Mouse (Mus musculus) heart, embryonic 16.5 days (tissue): Measurements from ENCODE around the gene Efna1. TPM values are rescaled to one million over a fixed set of nuclear protein-coding genes. Genes with fewer than 3 reads are reported as not detected.

ENCODE experiments used
- ATAC-seq: fragments of 200-750 bp; cut with Nextera tagmentation; replicated peaks from 2 replicates; pipeline ENCODE4 v1.8.0; 2017; ENCODE audit warnings: moderate number of reproducible peaks; ENCODE audit not compliant: insufficient read depth, low FRiP score; ENCODE audit errors: extremely low read depth
- H3K27ac ChIP-seq: fragments of 300-500 bp; sonication (generic); 2 replicates; pipeline ENCODE4 v1.5.1; 2014; ENCODE audit warnings: mild to moderate bottlenecking, low read length, control low read depth, moderate library complexity
- H3K27me3 ChIP-seq: fragments of 300-500 bp; sonication (generic); 2 replicates; pipeline ENCODE4 v1.6.1; 2014; ENCODE audit warnings: low read length, mixed read lengths; ENCODE audit not compliant: control insufficient read depth, insufficient read depth
- H3K36me3 ChIP-seq: fragments of 300-500 bp; sonication (generic); 2 replicates; pipeline ENCODE4 v1.6.1; 2014; ENCODE audit not compliant: control insufficient read depth, insufficient read depth
- H3K4me1 ChIP-seq: fragments of 300-500 bp; sonication (generic); 2 replicates; pipeline ENCODE4 v1.6.1; 2014; ENCODE audit warnings: low read length, mixed read lengths; ENCODE audit not compliant: control insufficient read depth, insufficient read depth
- H3K4me2 ChIP-seq: fragments of 300-500 bp; sonication (generic); 2 replicates; pipeline ENCODE4 v1.6.1; 2014; ENCODE audit warnings: low read depth, mild to moderate bottlenecking, control low read depth, low read length
- H3K4me3 ChIP-seq: fragments of 300-500 bp; sonication (generic); 2 replicates; pipeline ENCODE4 v1.5.1; 2014; ENCODE audit warnings: mild to moderate bottlenecking, control low read depth, low read length
- H3K9ac ChIP-seq: fragments of 300-500 bp; sonication (generic); 2 replicates; pipeline ENCODE4 v1.6.1; 2014; ENCODE audit warnings: low read length, control low read depth
- H3K9me3 ChIP-seq: fragments of 300-500 bp; sonication (generic); replicated peaks from 2 replicates; pipeline ENCODE4 v1.6.1; 2016; ENCODE audit warnings: low read length; ENCODE audit not compliant: control insufficient read depth
- WGBS: fragments of 180-500 bp; shearing (Covaris S2); extraction: QIAGEN DNeasy Blood & Tissue Kit; methylation state at CpG from one replicate; pipeline ENCODE4 v1.1.7; 2014; 5-methylcytosine and 5-hydroxymethylcytosine counted together
- polyA plus RNA-seq: library from polyadenylated mRNA; unstranded; fragments of >200 nt; fragmentation: Nextera tagmentation; extraction: Ambion mirVana; gene quantifications from 2 replicates; pipeline ENCODE4 v1.2.1, GENCODE M21; 2015

Efna1 gene
- polyA plus RNA-seq, 1 experiment from 2014 or later: 34.4 TPM

GRCm38 (mm10) chr3:89314791-89315190 is 33.8 kb upstream of the Efna1 start:
- no peaks in the 10 kb centered on the region for H3K9me3 ChIP-seq
- H3K4me3 ChIP-seq: peak overlapping the region; percentile 49; the same call in 1 of the 2 replicates
- peak overlapping the region; percentile 75 for H3K4me2 ChIP-seq
- H3K36me3 ChIP-seq: no peaks in the 10 kb centered on the region
- ATAC-seq: 0 out of 2 replicates have a peak, but pooled peaks have one; percentile 12
- peak overlapping the region; percentile 61 for H3K9ac ChIP-seq
- H3K27ac ChIP-seq: no peak overlapping the region
- 30% methylated on average over 2 of the region's 2 CpGs for WGBS
- H3K4me1 ChIP-seq: peaks cover 32% of the 10 kb centered on the region
- peaks cover 31% of the 10 kb centered on the region for H3K27me3 ChIP-seq

GRCm38 (mm10) chr3:89314340-89314739 is 33.4 kb upstream of the Efna1 start:
- WGBS: 51% methylated on average over 5 of the region's 5 CpGs

GRCm38 (mm10) chr3:89308089-89308488 is 27.1 kb upstream of the Efna1 start:
- Histone ChIP-seq H3K27ac (no peak overlapping the region), H3K27me3 (no peaks in the 10 kb centered on the region), H3K4me2 (no peak overlapping the region), H3K4me3 (no peak overlapping the region), H3K9me3 (no peaks in the 10 kb centered on the region), H3K36me3 (no peaks in the 10 kb centered on the region), H3K9ac (0 out of 2 replicates have a peak overlapping the region, but pooled peaks have one; percentile 29), H3K4me1 (no peaks in the 10 kb centered on the region)
- WGBS: 2% methylated on average over 9 of the region's 9 CpGs
- peak; percentile 59; the same call in 1 of the 2 replicates for ATAC-seq

More at GRCm38 (mm10) chr3:89314340-89314739, 33.4 kb upstream of the Efna1 start:
- H3K27ac ChIP-seq: no peak overlapping the region
- no peaks in the 10 kb centered on the region for H3K36me3 ChIP-seq
- H3K27me3 ChIP-seq: peaks cover 27% of the 10 kb centered on the region
- ATAC-seq: no peak
- no peak overlapping the region for H3K4me3 ChIP-seq
- H3K4me1 ChIP-seq: peaks cover 27% of the 10 kb centered on the region
- H3K4me2 ChIP-seq: no peak overlapping the region
- H3K9ac ChIP-seq: no peak overlapping the region
- H3K9me3 ChIP-seq: no peaks in the 10 kb centered on the region

- Histone ChIP-seq H3K9me3 (no peaks in the 10 kb centered on the region), H3K36me3 (no peaks in the 10 kb centered on the region), H3K4me3 (no peak overlapping the region), H3K4me2 (no peak overlapping the region), H3K27ac (no peak overlapping the region), H3K27me3 (no peaks in the 10 kb centered on the region), H3K9ac (no peak overlapping the region), H3K4me1 (no peaks in the 10 kb centered on the region)
- 65% methylated on average over 8 of the region's 8 CpGs for WGBS
- peak; percentile 18; the same call in 1 of the 2 replicates for ATAC-seq
Measured at GRCm38 (mm10) chr3:89305551-89306325, 24.8 kb upstream of the Efna1 start.

GRCm38 (mm10) chr3:89305105-89305504 is 24.2 kb upstream of the Efna1 start:
- Histone ChIP-seq H3K27ac (no peak overlapping the region), H3K4me1 (peaks cover under 1% of the 10 kb centered on the region; the same call in 1 of the 2 replicates), H3K4me2 (no peak overlapping the region), H3K36me3 (no peaks in the 10 kb centered on the region), H3K4me3 (no peak overlapping the region), H3K9ac (no peak overlapping the region), H3K9me3 (no peaks in the 10 kb centered on the region), H3K27me3 (no peaks in the 10 kb centered on the region)
- no peak for ATAC-seq
- WGBS: 73% methylated on average over 4 of the region's 4 CpGs

GRCm38 (mm10) chr3:89304440-89304839 is 23.5 kb upstream of the Efna1 start:
- Histone ChIP-seq H3K9me3 (no peaks in the 10 kb centered on the region), H3K36me3 (no peaks in the 10 kb centered on the region), H3K9ac (no peak overlapping the region), H3K4me3 (no peak overlapping the region), H3K4me1 (peaks cover 4% of the 10 kb centered on the region; the same call in 1 of the 2 replicates), H3K27ac (no peak overlapping the region), H3K27me3 (no peaks in the 10 kb centered on the region), H3K4me2 (no peak overlapping the region)
- ATAC-seq: no peak
- WGBS: 53% methylated on average over 6 of the region's 6 CpGs

- H3K27me3 ChIP-seq: no peaks in the 10 kb centered on the region; the same call in 1 of the 2 replicates
- H3K9me3 ChIP-seq: no peaks in the 10 kb centered on the region
- H3K4me3 ChIP-seq: no peak overlapping the region
- no peak overlapping the region for H3K27ac ChIP-seq
- H3K9ac ChIP-seq: no peak overlapping the region
- peaks cover 5% of the 10 kb centered on the region; the same call in 1 of the 2 replicates for H3K4me1 ChIP-seq
- ATAC-seq: no peak
- no peaks in the 10 kb centered on the region for H3K36me3 ChIP-seq
- H3K4me2 ChIP-seq: no peak overlapping the region
- WGBS: 57% methylated on average over 2 of the region's 2 CpGs
Measured at GRCm38 (mm10) chr3:89300514-89300913, 19.6 kb upstream of the Efna1 start.

- Histone ChIP-seq H3K9ac (no peak overlapping the region; the same call in 1 of the 2 replicates), H3K4me3 (peak overlapping the region; percentile 24), H3K36me3 (no peaks in the 10 kb centered on the region), H3K27me3 (no peaks in the 10 kb centered on the region; the same call in 1 of the 2 replicates), H3K4me1 (peaks cover 5% of the 10 kb centered on the region; the same call in 1 of the 2 replicates), H3K27ac (no peak overlapping the region), H3K9me3 (no peaks in the 10 kb centered on the region), H3K4me2 (peak overlapping the region; percentile 56)
- WGBS: 55% methylated on average over 1 of the region's 1 CpGs
- ATAC-seq: no peak
Measured at GRCm38 (mm10) chr3:89300071-89300470, 19.1 kb upstream of the Efna1 start.

GRCm38 (mm10) chr3:89299499-89299898 is 18.6 kb upstream of the Efna1 start:
- peak overlapping the region; percentile 24 for H3K4me3 ChIP-seq
- H3K9ac ChIP-seq: peak overlapping the region; percentile 3; the same call in 1 of the 2 replicates
- WGBS: 2% methylated on average over 14 of the region's 14 CpGs
- H3K9me3 ChIP-seq: no peaks in the 10 kb centered on the region
- H3K4me1 ChIP-seq: peaks cover 5% of the 10 kb centered on the region; the same call in 1 of the 2 replicates
- H3K36me3 ChIP-seq: no peaks in the 10 kb centered on the region
- H3K27me3 ChIP-seq: no peaks in the 10 kb centered on the region; the same call in 1 of the 2 replicates
- peak overlapping the region; percentile 56 for H3K4me2 ChIP-seq
- peak; percentile 54; the same call in 1 of the 2 replicates for ATAC-seq
- no peak overlapping the region for H3K27ac ChIP-seq
